Mouse (Mus musculus): ENCODE measurements around the gene Gm3106.
"Not testable (repeated sequence)": the region's sequence is repeated elsewhere in the genome, so short reads cannot be mapped to it uniquely, and the experiment has no call there.

Gm3106 gene

GRCm38 (mm10) chr5:94217705-94218104 lies at the start of gene Gm3106:
Gene Gm3106 (plus strand): TSS chr5:94218005.
- DNase-seq (ENCODE audit: low read depth) = not testable (repeated sequence)
